In genomic region chr13:97261549-97261948, GRCm38 (mm10) we compare ENCODE assay signal across 26 mouse cellular contexts. TPM values are rescaled to one million over a fixed set of nuclear protein-coding genes. Genes with fewer than 3 reads are reported as not detected.
DNase-seq lines count a peak whose midpoint lies in the region; ATAC-seq and TF ChIP-seq lines count a peak whose summit lies in the region.
"Had no signal": no experiment of that assay in that cellular context is flagged by ENCODE, and none has a peak within 500 bp of the region (broad histone marks: within the 10 kb centered on the region; RNA-seq: fewer than 3 reads in every experiment).

No protein-coding gene starts in this region.

- no peaks in the 10 kb centered on the region for H3K27me3 ChIP-seq in hindbrain, embryonic 13.5 days
- H3K27me3 ChIP-seq in hindbrain, embryonic 10.5 days (ENCODE audit: insufficient read depth, poor library complexity, severe bottlenecking) = peaks cover 9% of the 10 kb centered on the region; the same call in 1 of the 2 replicates
- no peaks in the 10 kb centered on the region for H3K27me3 ChIP-seq in lung, postnatal 0 days (replicated peaks; ENCODE audit: insufficient read depth, low read length)
- H3K27me3 ChIP-seq in intestine, embryonic 15.5 days (replicated peaks) = no peaks in the 10 kb centered on the region
- H3K27me3 ChIP-seq: CH12.LX; hindbrain, embryonic 15.5 days; limb, embryonic 13.5 days had no signal

- ATAC-seq in hindbrain, embryonic 13.5 days (ENCODE audit: low FRiP score) = peak; percentile 63; the same call in 1 of the 2 replicates
- peak; percentile 48 for ATAC-seq in lung, postnatal 0 days
- ATAC-seq in intestine, embryonic 15.5 days = peak; percentile 67; the same call in 1 of the 2 replicates
- ATAC-seq in megakaryocyte progenitor cell, adult 5-6 weeks (replicated peaks; ENCODE audit: poor library complexity) = no peak

- no peak overlapping the region for H3K4me2 ChIP-seq in hindbrain, embryonic 13.5 days
- no peak overlapping the region for H3K4me2 ChIP-seq in lung, postnatal 0 days (replicated peaks; ENCODE audit: low read depth, low read length)
- no peak overlapping the region for H3K4me2 ChIP-seq in intestine, embryonic 15.5 days (replicated peaks)
- H3K4me2 ChIP-seq: forebrain, embryonic 12.5 days; heart, embryonic 12.5 days; hindbrain, embryonic 15.5 days; limb, embryonic 13.5 days; liver, embryonic 12.5 days had no signal

- TF ChIP-seq CTCF in lung, postnatal 0 days (IDR thresholded peaks at IDR 0.05) = no peak

- no peak overlapping the region for H3K27ac ChIP-seq in hindbrain, embryonic 13.5 days
- H3K27ac ChIP-seq in hindbrain, embryonic 10.5 days = no peak overlapping the region; the same call in 1 of the 2 replicates
- H3K27ac ChIP-seq in lung, postnatal 0 days (ENCODE audit: low read length) = no peak overlapping the region
- H3K27ac ChIP-seq in ES-E14 (ENCODE audit: insufficient read depth, low read depth, low read length, poor library complexity, severe bottlenecking) = peak overlapping the region; percentile 67
- no peak overlapping the region for H3K27ac ChIP-seq in intestine, embryonic 15.5 days
- H3K27ac ChIP-seq: forebrain, embryonic 12.5 days; hindbrain, embryonic 15.5 days; limb, embryonic 13.5 days; liver, embryonic 12.5 days had no signal

- TF ChIP-seq EP300 in lung, postnatal 0 days (IDR thresholded peaks at IDR 0.05) = no peak

- H3K9ac ChIP-seq in hindbrain, embryonic 13.5 days = no peak overlapping the region
- no peak overlapping the region for H3K9ac ChIP-seq in lung, postnatal 0 days (replicated peaks; ENCODE audit: low read depth)
- no peak overlapping the region for H3K9ac ChIP-seq in ES-E14 (ENCODE audit: insufficient read depth, low read depth, low read length, poor library complexity, severe bottlenecking)
- H3K9ac ChIP-seq in intestine, embryonic 15.5 days = no peak overlapping the region
- H3K9ac ChIP-seq: forebrain, embryonic 12.5 days; heart, embryonic 12.5 days; hindbrain, embryonic 15.5 days; limb, embryonic 13.5 days; liver, embryonic 12.5 days had no signal

- in situ Hi-C loops in ES-E14 (cut with MboI; ENCODE audit: low sequenced_read_pairs in 2 of 2, unreplicated experiment in 2 of 2) = no loop called here

- peaks cover 23% of the 10 kb centered on the region for H3K4me1 ChIP-seq in hindbrain, embryonic 13.5 days (replicated peaks)
- H3K4me1 ChIP-seq in hindbrain, embryonic 10.5 days (replicated peaks) = peaks cover 53% of the 10 kb centered on the region
- H3K4me1 ChIP-seq in lung, postnatal 0 days (ENCODE audit: insufficient read depth, low read depth, low read length) = no peaks in the 10 kb centered on the region
- peaks cover 4 to 32% of the 10 kb centered on the region in 2 experiments; a peak in 3 of 4 replicates for H3K4me1 ChIP-seq in ES-E14 (ENCODE audit: control insufficient read depth in 2 of 2, insufficient read depth in 2 of 2, low read length in 2 of 2, poor library complexity in 1 of 2)
- peaks cover 10% of the 10 kb centered on the region; the same call in 1 of the 2 replicates for H3K4me1 ChIP-seq in intestine, embryonic 15.5 days (replicated peaks)

- no peaks in the 10 kb centered on the region for H3K36me3 ChIP-seq in hindbrain, embryonic 13.5 days
- no peaks in the 10 kb centered on the region for H3K36me3 ChIP-seq in hindbrain, embryonic 10.5 days
- no peaks in the 10 kb centered on the region for H3K36me3 ChIP-seq in lung, postnatal 0 days (ENCODE audit: insufficient read depth, low read length)
- no peaks in the 10 kb centered on the region for H3K36me3 ChIP-seq in ES-E14 (ENCODE audit: control insufficient read depth, insufficient read depth, low read length, poor library complexity, severe bottlenecking)
- H3K36me3 ChIP-seq in intestine, embryonic 15.5 days = no peaks in the 10 kb centered on the region
- H3K36me3 ChIP-seq: forebrain, embryonic 12.5 days; heart, embryonic 12.5 days; hindbrain, embryonic 15.5 days; limb, embryonic 13.5 days; liver, embryonic 12.5 days had no signal

- H3K9me3 ChIP-seq in hindbrain, embryonic 13.5 days = no peaks in the 10 kb centered on the region
- H3K9me3 ChIP-seq in hindbrain, embryonic 10.5 days = no peaks in the 10 kb centered on the region
- H3K9me3 ChIP-seq in lung, postnatal 0 days (ENCODE audit: low read length) = no peaks in the 10 kb centered on the region
- H3K9me3 ChIP-seq in ES-E14 (ENCODE audit: control insufficient read depth, insufficient read depth, low read depth, low read length) = no peaks in the 10 kb centered on the region
- no peaks in the 10 kb centered on the region for H3K9me3 ChIP-seq in intestine, embryonic 15.5 days
- H3K9me3 ChIP-seq: forebrain, embryonic 12.5 days; hindbrain, embryonic 15.5 days; limb, embryonic 13.5 days; liver, embryonic 12.5 days had no signal

- no peak overlapping the region for H3K4me3 ChIP-seq in hindbrain, embryonic 13.5 days
- no peak overlapping the region for H3K4me3 ChIP-seq in hindbrain, embryonic 10.5 days
- H3K4me3 ChIP-seq in lung, postnatal 0 days (ENCODE audit: low read depth, low read length) = no peak overlapping the region
- 0 out of 4 replicates have a peak overlapping the region, but pooled peaks have one; percentile 6 to 11 for H3K4me3 ChIP-seq in ES-E14 (ENCODE audit: insufficient read depth in 1 of 2, low read depth in 1 of 2, low read length in 2 of 2, poor library complexity in 1 of 2, severe bottlenecking in 1 of 2)
- no peak overlapping the region for H3K4me3 ChIP-seq in intestine, embryonic 15.5 days (replicated peaks)
- H3K4me3 ChIP-seq: forebrain, embryonic 12.5 days; heart, embryonic 12.5 days; hindbrain, embryonic 15.5 days; limb, embryonic 13.5 days; liver, embryonic 12.5 days had no signal

- WGBS in hindbrain, embryonic 13.5 days = 38% methylated on average over 8 of the region's 8 CpGs
- WGBS in hindbrain, embryonic 10.5 days = 43% methylated on average over 8 of the region's 8 CpGs
- WGBS in lung, postnatal 0 days = 32% methylated on average over 8 of the region's 8 CpGs
- 41% methylated on average over 8 of the region's 8 CpGs for WGBS in intestine, embryonic 15.5 days

- DNase-seq in hindbrain, embryonic 10.5 days (ENCODE audit: low spot score) = no peak
- no peak for DNase-seq in lung, postnatal 0 days (ENCODE audit: low spot score)
- no peak for DNase-seq in lung, postnatal 36 days
- no peak for DNase-seq in ES-E14 (ENCODE audit: low read depth, low spot score)
- DNase-seq in layer of hippocampus, postnatal 25 days (ENCODE audit: extremely low spot score in 1 of 2, low spot score in 1 of 2) = no peak
- DNase-seq: adrenal gland, adult 2 months; B cell, adult 2 months; cerebellum, adult 11-12 months; cerebellum, postnatal 10 days; gastrocnemius, postnatal 14 days; heart, adult 11 months; heart, postnatal 10 days; kidney, adult 8-10 months; kidney, postnatal 14 days; lung, adult 18-20 months; right cerebral cortex, postnatal 14 days; thymus, postnatal 14 days had no signal

TF ChIP-seq in ES-E14, 5 proteins besides CTCF, POLR2A, EP300 and RAD21:
- TF ChIP-seq ZC3H11A (IDR thresholded peaks at IDR 0.05; ENCODE audit: borderline replicate concordance, low read depth, low read length) = no peak
- no peak for TF ChIP-seq CHD2 (IDR thresholded peaks at IDR 0.05; ENCODE audit: low read depth, low read length)
- no peak for TF ChIP-seq ZNF384 (IDR thresholded peaks at IDR 0.05; ENCODE audit: low read depth, low read length)
- no peak for TF ChIP-seq MAFK (IDR thresholded peaks at IDR 0.05; ENCODE audit: insufficient read depth, low read depth, low read length)
- TF ChIP-seq HCFC1 (IDR thresholded peaks at IDR 0.05; ENCODE audit: borderline replicate concordance, insufficient read depth, low read length) = no peak

RNA-seq across cellular contexts. Expression of gene Enc1, which starts 20.6 kb away (rescaled TPM):
- 59.2 and 62.1 TPM in 2 replicates for polyA plus RNA-seq in hindbrain, embryonic 13.5 days (2015; fragmentation: Nextera tagmentation; extraction: Ambion mirVana)
- polyA plus RNA-seq in hindbrain, embryonic 10.5 days (2016; fragmentation: Nextera tagmentation; extraction: Ambion mirVana) = 11.2 and 18.6 TPM in 2 replicates
- polyA plus RNA-seq in lung, postnatal 0 days (2015; fragmentation: Nextera tagmentation; extraction: Ambion mirVana) = 2.6 and 4.0 TPM in 2 replicates
- total RNA-seq in ES-E14 (2012; rRNA removed) = 63.1 and 73.6 TPM in 2 replicates
- polyA plus RNA-seq in intestine, embryonic 15.5 days (2015; fragmentation: Nextera tagmentation; extraction: Ambion mirVana) = 6.0 and 6.1 TPM in 2 replicates
- 2.5 and 3.1 TPM in 2 replicates for total RNA-seq in megakaryocyte progenitor cell, adult 5-6 weeks (2015)
- 2.6 and 4.0 TPM in 2 replicates for total RNA-seq in megakaryocyte progenitor cell, adult 5-6 weeks (2017)
- total RNA-seq in layer of hippocampus, postnatal 25 days (2021) = 100 to 1,000 TPM; 670 to 691 TPM

Comparison
In these comparisons a context has a peak if more than half of its experiments do, and no peak if none do; other contexts are left out.
1. H3K4me3 ChIP-seq: peak in ES-E14 (2 of 2); none in hindbrain, embryonic 13.5 days (single experiment), hindbrain, embryonic 10.5 days (single experiment), lung, postnatal 0 days (single experiment) and intestine, embryonic 15.5 days (single experiment).